Mouse (Mus musculus): ENCODE measurements around the gene Coa3. TPM values are rescaled to one million over a fixed set of nuclear protein-coding genes. Genes with fewer than 3 reads are reported as not detected.
A peak's percentile ranks its signal among the peaks of the same experiment; 100 is the strongest.
"Not testable (repeated sequence)": the region's sequence is repeated elsewhere in the genome, so short reads cannot be mapped to it uniquely, and the experiment has no call there.

The Coa3 gene
- polyA plus RNA-seq (2012; rRNA removed): 158 and 159 TPM in 2 replicates

DNA sequence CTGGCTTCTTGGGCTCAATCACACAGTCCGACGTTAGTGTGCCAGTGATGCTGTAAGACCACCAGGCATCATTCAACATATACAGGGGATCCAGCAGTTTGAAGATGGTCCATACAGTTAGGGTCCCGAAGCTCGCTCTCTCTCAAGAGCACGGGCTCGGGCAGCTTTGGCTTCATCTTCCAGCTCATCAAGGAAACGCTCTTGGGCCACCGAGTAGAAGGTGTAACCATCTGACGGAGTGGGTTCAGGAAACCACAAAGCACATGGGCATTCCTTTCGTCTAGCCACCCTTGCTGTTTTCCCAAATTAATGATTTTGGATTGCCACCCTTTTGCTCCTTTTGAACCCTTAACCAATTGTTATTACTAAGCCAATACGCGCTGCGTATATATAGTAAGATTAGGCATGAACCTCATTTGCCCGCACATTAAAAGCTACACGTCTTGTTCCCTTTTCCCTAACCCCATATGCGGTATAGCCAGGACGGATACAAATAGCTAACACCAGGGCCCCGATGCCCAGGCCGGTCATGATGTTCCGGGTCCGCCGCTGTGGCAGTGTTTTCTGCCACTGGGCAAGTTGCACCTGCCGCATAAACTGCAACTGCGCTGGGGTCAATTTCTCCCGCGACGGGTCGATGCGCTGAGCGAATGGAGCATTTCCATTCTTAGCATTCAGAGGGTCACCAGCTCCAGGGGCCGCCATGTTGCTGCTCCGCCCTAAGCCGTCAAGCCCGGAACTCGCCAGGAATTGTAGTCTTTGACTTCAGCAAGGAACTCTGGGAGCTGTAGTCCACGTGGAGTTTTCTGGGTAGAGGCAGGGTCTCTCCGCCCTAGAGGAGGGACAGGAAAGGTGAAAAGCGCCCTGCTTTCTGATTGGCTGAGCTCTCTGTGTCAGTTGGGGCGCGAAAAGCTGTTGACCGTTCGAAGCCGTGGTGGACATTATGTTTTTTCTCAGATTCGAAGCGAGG lies at the start of gene Coa3, which contains the start of gene Cntd1:
Gene Coa3, minus strand, starts transcription at position 892 of the 970 bp plus-strand sequence.
Gene Cntd1, plus strand, starts transcription at position 790 of the 970 bp plus-strand sequence.
- DNase-seq (ENCODE audit: low read depth): peak; percentile 98
- TF ChIP-seq POLR2A (IDR thresholded peaks at IDR 0.05; ENCODE audit: borderline replicate concordance, extremely low read depth, insufficient read depth, insufficient read length, poor library complexity, severe bottlenecking): peak; percentile 47; the same call in 1 of the 2 replicates
- TF ChIP-seq CTCF (IDR thresholded peaks at IDR 0.05; ENCODE audit: borderline replicate concordance, extremely low read depth, insufficient read depth, insufficient read length): 0 out of 2 replicates have a peak, but pooled peaks have one; percentile 14

GRCm38 (mm10) chr11:101327311-101327710 lies 48.4 kb upstream of the Coa3 start:
- no peak for TF ChIP-seq POLR2A (IDR thresholded peaks at IDR 0.05; ENCODE audit: borderline replicate concordance, extremely low read depth, insufficient read depth, insufficient read length, poor library complexity, severe bottlenecking)
- TF ChIP-seq CTCF (IDR thresholded peaks at IDR 0.05; ENCODE audit: borderline replicate concordance, extremely low read depth, insufficient read depth, insufficient read length): no peak
- DNase-seq (ENCODE audit: low read depth): no peak

- TF ChIP-seq POLR2A (IDR thresholded peaks at IDR 0.05; ENCODE audit: borderline replicate concordance, extremely low read depth, insufficient read depth, insufficient read length, poor library complexity, severe bottlenecking): no peak
- TF ChIP-seq CTCF (IDR thresholded peaks at IDR 0.05; ENCODE audit: borderline replicate concordance, extremely low read depth, insufficient read depth, insufficient read length): no peak
- no peak for DNase-seq (ENCODE audit: low read depth)
Observed at GRCm38 (mm10) chr11:101326147-101326546, 47.2 kb upstream of the Coa3 start.

- DNase-seq (ENCODE audit: low read depth): not testable (repeated sequence)
Observed at GRCm38 (mm10) chr11:101325201-101325600, 46.3 kb upstream of the Coa3 start.

DNA sequence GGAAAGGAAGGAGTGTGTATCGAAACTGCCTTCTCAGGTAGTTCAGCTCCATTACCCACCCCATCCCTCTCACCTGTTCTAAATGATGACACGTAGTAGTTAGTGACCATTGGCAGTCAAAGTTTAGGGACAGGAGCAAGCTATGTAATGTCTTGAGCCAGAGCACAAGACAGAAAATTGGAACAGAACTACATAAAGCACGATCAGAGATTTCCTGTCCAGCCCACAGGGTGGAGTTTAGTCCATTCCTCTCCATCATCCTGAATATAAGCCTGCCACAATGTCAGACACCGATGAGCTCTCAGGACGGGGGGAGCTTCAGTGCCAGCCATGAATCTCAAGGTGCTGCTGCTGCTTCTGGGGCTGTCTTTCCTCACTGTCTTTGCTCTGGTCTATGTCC lies 45.8 kb upstream of the Coa3 start, which contains the start of gene Aoc2:
Gene Aoc2, plus strand, starts transcription at position 301 of the 400 bp plus-strand sequence.
- no peak for DNase-seq (ENCODE audit: low read depth)
- no peak for TF ChIP-seq POLR2A (IDR thresholded peaks at IDR 0.05; ENCODE audit: borderline replicate concordance, extremely low read depth, insufficient read depth, insufficient read length, poor library complexity, severe bottlenecking)
- no peak for TF ChIP-seq CTCF (IDR thresholded peaks at IDR 0.05; ENCODE audit: borderline replicate concordance, extremely low read depth, insufficient read depth, insufficient read length)

DNA sequence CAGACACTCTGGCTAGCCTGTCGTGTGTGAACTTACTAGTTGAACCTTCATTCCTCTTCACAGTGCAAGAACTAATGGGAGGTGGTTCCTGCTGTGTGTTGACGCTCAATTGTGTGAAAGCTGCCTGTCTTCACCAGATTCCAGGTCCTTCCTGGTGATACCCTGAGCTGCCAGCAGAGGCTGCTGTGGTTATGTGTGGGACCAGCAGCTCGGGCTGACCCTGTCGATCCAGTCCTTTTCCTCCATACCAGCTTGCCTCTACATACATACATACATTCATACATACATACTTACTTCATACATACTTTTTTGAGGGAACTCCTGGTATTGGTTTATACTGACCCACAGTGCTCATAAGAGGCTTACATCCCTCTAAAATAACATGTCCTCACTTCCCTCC lies 44.7 kb upstream of the Coa3 start:
- TF ChIP-seq POLR2A (IDR thresholded peaks at IDR 0.05; ENCODE audit: borderline replicate concordance, extremely low read depth, insufficient read depth, insufficient read length, poor library complexity, severe bottlenecking) (no peak), CTCF (IDR thresholded peaks at IDR 0.05; ENCODE audit: borderline replicate concordance, extremely low read depth, insufficient read depth, insufficient read length) (peak; percentile 97)
- DNase-seq (ENCODE audit: low read depth): peak; percentile 82

DNA sequence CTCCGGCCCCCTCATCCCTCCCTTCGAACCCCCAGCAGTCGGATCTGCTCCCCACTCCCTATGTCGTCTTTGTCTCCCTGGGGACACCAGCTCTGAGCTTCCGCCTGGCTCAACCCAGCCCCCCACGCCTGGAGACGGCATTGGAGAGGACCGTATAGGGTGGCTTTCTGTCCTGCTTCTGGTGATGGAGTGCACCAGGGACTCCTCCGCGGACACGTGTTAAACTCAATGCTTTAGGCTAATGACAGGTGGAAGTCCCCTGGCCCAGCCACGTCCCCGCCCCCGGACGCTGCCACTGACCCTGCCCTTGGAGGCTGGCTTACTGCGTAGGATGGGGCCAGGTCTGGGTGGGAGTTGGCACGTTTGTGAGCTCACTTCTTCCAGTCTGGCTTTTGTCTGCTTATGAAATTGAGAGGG lies 37.6 kb upstream of the Coa3 start:
- TF ChIP-seq POLR2A (IDR thresholded peaks at IDR 0.05; ENCODE audit: borderline replicate concordance, extremely low read depth, insufficient read depth, insufficient read length, poor library complexity, severe bottlenecking) (no peak), CTCF (IDR thresholded peaks at IDR 0.05; ENCODE audit: borderline replicate concordance, extremely low read depth, insufficient read depth, insufficient read length) (no peak)
- DNase-seq (ENCODE audit: low read depth): no peak

- DNase-seq (ENCODE audit: low read depth): peak; percentile 97
- TF ChIP-seq CTCF (IDR thresholded peaks at IDR 0.05; ENCODE audit: borderline replicate concordance, extremely low read depth, insufficient read depth, insufficient read length) (no peak), POLR2A (IDR thresholded peaks at IDR 0.05; ENCODE audit: borderline replicate concordance, extremely low read depth, insufficient read depth, insufficient read length, poor library complexity, severe bottlenecking) (peak; percentile 95)
Observed at GRCm38 (mm10) chr11:101315665-101316500, 37.0 kb upstream of the Coa3 start, which contains the start of gene Psme3. Gene Psme3, plus strand, starts transcription at chr11:101316213.

- DNase-seq (ENCODE audit: low read depth): no peak
- no peak for TF ChIP-seq CTCF (IDR thresholded peaks at IDR 0.05; ENCODE audit: borderline replicate concordance, extremely low read depth, insufficient read depth, insufficient read length)
- TF ChIP-seq POLR2A (IDR thresholded peaks at IDR 0.05; ENCODE audit: borderline replicate concordance, extremely low read depth, insufficient read depth, insufficient read length, poor library complexity, severe bottlenecking): no peak
Observed at GRCm38 (mm10) chr11:101315082-101315650, 36.3 kb upstream of the Coa3 start.

DNA sequence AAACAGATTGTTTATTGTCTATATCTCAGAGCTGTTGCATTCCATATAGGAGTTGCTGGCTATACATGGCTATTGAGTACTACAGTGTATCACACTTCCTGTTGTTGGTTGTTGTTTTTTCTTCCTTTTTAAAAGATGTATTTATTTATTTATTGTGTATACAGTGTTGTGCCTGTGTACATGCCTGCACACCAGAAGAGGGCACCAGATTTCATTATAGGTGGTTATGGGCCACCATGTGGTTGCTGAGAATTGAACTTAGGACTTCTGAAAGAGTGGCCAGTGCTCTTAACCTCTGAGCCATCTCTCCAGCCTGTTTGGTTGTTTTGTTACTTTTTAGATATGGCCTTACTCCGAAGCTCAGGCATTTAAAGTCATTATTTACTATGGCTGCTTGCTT lies 35.7 kb upstream of the Coa3 start:
- TF ChIP-seq POLR2A (IDR thresholded peaks at IDR 0.05; ENCODE audit: borderline replicate concordance, extremely low read depth, insufficient read depth, insufficient read length, poor library complexity, severe bottlenecking): no peak
- TF ChIP-seq CTCF (IDR thresholded peaks at IDR 0.05; ENCODE audit: borderline replicate concordance, extremely low read depth, insufficient read depth, insufficient read length): no peak
- DNase-seq (ENCODE audit: low read depth): no peak

DNA sequence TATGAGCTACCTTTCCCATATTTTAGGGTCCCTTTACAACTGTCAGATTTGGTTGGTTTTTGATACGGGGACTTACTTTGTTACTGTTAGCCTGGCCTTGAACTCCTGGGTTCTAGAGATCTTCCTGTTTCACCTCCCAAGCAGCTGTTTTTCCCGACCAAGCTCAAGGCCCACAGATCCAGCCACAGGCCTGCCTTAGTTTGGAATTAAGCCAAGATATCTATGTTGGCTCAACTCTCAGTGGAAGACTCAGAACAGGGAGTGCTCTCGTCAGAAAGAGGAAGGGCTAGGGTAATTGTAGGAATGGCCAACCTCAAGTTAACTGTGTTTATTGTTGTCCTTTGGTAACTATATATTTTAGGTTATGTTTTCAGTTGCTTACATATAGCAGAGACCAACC lies 33.2 kb upstream of the Coa3 start:
- TF ChIP-seq CTCF (IDR thresholded peaks at IDR 0.05; ENCODE audit: borderline replicate concordance, extremely low read depth, insufficient read depth, insufficient read length): no peak
- TF ChIP-seq POLR2A (IDR thresholded peaks at IDR 0.05; ENCODE audit: borderline replicate concordance, extremely low read depth, insufficient read depth, insufficient read length, poor library complexity, severe bottlenecking): no peak
- DNase-seq (ENCODE audit: low read depth): no peak
